Mouse (Mus musculus) embryonic facial prominence, embryonic 12.5 days (tissue): ENCODE results near the gene Pdyn. TPM values are rescaled to one million over a fixed set of nuclear protein-coding genes. Genes with fewer than 3 reads are reported as not detected.

Source experiments
- ATAC-seq: fragments of 200-750 bp; cut with Nextera tagmentation; 2 replicates; pipeline ENCODE4 v1.8.0; 2017; ENCODE audit not compliant: insufficient number of reproducible peaks, insufficient read depth, low FRiP score, low TSS enrichment
- H3K27ac ChIP-seq: fragments of 300-500 bp; sonication (generic); 2 replicates; pipeline ENCODE4 v1.5.1; 2016; ENCODE audit warnings: mild to moderate bottlenecking
- H3K27me3 ChIP-seq: fragments of 300-500 bp; sonication (generic); 2 replicates; pipeline ENCODE4 v1.6.1; 2016; ENCODE audit warnings: mild to moderate bottlenecking, moderate library complexity
- H3K36me3 ChIP-seq: fragments of 300-500 bp; sonication (generic); 2 replicates; pipeline ENCODE4 v1.6.1; 2016; ENCODE audit warnings: mild to moderate bottlenecking
- H3K4me1 ChIP-seq: fragments of 300-500 bp; sonication (generic); 2 replicates; pipeline ENCODE4 v1.6.1; 2016
- H3K4me2 ChIP-seq: fragments of 300-500 bp; sonication (generic); replicated peaks from 2 replicates; pipeline ENCODE4 v1.6.1; 2016; ENCODE audit warnings: mild to moderate bottlenecking, moderate library complexity
- H3K4me3 ChIP-seq: fragments of 300-500 bp; sonication (generic); 2 replicates; pipeline ENCODE4 v1.5.1; 2016; ENCODE audit warnings: mild to moderate bottlenecking
- H3K9ac ChIP-seq: fragments of 300-500 bp; sonication (generic); 2 replicates; pipeline ENCODE4 v1.6.1; 2016; ENCODE audit warnings: mild to moderate bottlenecking, moderate library complexity
- H3K9me3 ChIP-seq: fragments of 300-500 bp; sonication (generic); 2 replicates; pipeline ENCODE4 v1.6.1; 2016; ENCODE audit warnings: mild to moderate bottlenecking, moderate library complexity
- WGBS: fragments of 180-500 bp; shearing (Covaris S2); methylation state at CpG from one replicate; pipeline ENCODE4 v1.1.7; 2016; 5-methylcytosine and 5-hydroxymethylcytosine counted together
- polyA plus RNA-seq: library from polyadenylated mRNA; unstranded; fragments of >200 nt; fragmentation: Nextera tagmentation; extraction: Ambion mirVana; gene quantifications from 2 replicates; pipeline ENCODE4 v1.2.1, GENCODE M21; 2016

Gene Pdyn
- polyA plus RNA-seq, 1 experiment from 2014 or later, result 0.19 TPM

DNA sequence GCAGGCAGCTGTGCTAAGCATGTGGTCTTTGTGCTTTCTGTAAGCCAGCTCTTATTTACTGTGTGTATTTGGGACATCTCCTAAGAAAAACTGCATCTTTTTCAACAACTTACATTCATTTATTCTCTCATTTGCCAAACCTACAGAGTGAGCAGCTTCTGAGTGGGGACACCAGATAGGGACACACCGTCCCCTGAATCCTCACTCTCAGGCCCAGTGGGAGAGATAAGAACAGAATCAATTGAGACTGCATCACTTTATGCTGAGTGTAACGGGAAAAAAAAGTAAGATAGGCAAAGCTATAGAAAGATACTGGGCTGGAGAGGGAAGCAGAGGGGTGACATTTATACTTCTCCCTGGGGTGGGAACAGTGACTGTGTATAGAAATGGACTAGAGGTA is 46.0 kb downstream of the Pdyn start:
- Histone ChIP-seq H3K36me3 (no peaks in the 10 kb centered on the region), H3K4me3 (no peak overlapping the region), H3K9me3 (no peaks in the 10 kb centered on the region), H3K4me2 (no peak overlapping the region), H3K27ac (no peak overlapping the region), H3K4me1 (no peaks in the 10 kb centered on the region), H3K27me3 (no peaks in the 10 kb centered on the region), H3K9ac (no peak overlapping the region)
- WGBS, result 85% methylated on average over 2 of the region's 2 CpGs
- no peak for ATAC-seq

DNA sequence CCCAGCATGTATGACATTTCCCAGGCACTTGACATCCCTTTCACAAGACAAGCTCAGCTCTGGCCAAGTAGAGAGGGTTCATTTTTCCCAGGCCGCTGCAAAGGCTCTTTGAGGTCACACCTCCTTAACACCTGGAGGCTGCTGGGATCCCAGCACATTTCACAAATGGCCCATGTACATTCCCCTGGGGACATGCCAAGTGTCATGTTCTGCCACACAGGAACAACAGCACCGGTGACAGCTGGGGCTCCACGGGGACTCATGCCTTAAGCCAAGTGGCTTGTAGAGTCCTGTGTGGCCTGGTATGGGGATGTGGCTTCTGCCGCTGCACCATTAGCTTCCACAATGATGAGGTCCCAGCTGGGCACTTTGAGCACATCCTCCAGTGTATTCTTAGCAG is 47.0 kb downstream of the Pdyn start:
- no peak for ATAC-seq
- no peaks in the 10 kb centered on the region for H3K36me3 ChIP-seq
- H3K4me3 ChIP-seq, result no peak overlapping the region
- H3K27ac ChIP-seq, result no peak overlapping the region
- no peaks in the 10 kb centered on the region for H3K27me3 ChIP-seq
- no peaks in the 10 kb centered on the region for H3K4me1 ChIP-seq
- H3K9me3 ChIP-seq, result no peaks in the 10 kb centered on the region
- 69% methylated on average over 4 of the region's 4 CpGs for WGBS
- no peak overlapping the region for H3K9ac ChIP-seq
- no peak overlapping the region for H3K4me2 ChIP-seq

Other genes starting within 250 kb of the Pdyn start
- not detected in 2 replicates for gene F830045P16Rik, start 163.2 kb downstream of the Pdyn start, polyA plus RNA-seq
- 23.9 and 24.3 TPM in 2 replicates for gene Sirpa, start 107.0 kb downstream of the Pdyn start, polyA plus RNA-seq
- 19.2 and 21.4 TPM in 2 replicates for gene Stk35, start 100.7 kb upstream of the Pdyn start, polyA plus RNA-seq